ENCODE assay signal across 10 mouse cellular contexts in genomic region chr5:25081545-25081944, GRCm38 (mm10). TPM values are rescaled to one million over a fixed set of nuclear protein-coding genes. Genes with fewer than 3 reads are reported as not detected.
A peak's percentile ranks its signal among the peaks of the same experiment; 100 is the strongest.
DNase-seq lines count a peak whose midpoint lies in the region; ATAC-seq and TF ChIP-seq lines count a peak whose summit lies in the region.
"Had no signal": no experiment of that assay in that cellular context is flagged by ENCODE, and none has a peak within 500 bp of the region (broad histone marks: within the 10 kb centered on the region; RNA-seq: fewer than 3 reads in every experiment).

No protein-coding gene starts in this region.

- ATAC-seq in stomach, postnatal 0 days (ENCODE audit: low FRiP score, low TSS enrichment): peak; percentile 66
- no peak for ATAC-seq in midbrain, embryonic 15.5 days (replicated peaks)

- no peak for TF ChIP-seq CTCF in stomach, postnatal 0 days (IDR thresholded peaks at IDR 0.05; ENCODE audit: low read depth)

- H3K4me3 ChIP-seq in megakaryocyte, embryonic 14.5 days (replicated peaks): peak overlapping the region; percentile 87
- H3K4me3 ChIP-seq in stomach, postnatal 0 days (ENCODE audit: low read depth, low read length): no peak overlapping the region
- H3K4me3 ChIP-seq in midbrain, embryonic 15.5 days: no peak overlapping the region
- H3K4me3 ChIP-seq: heart, embryonic 13.5 days had no signal

- DNase-seq in left cerebral cortex, adult 18-20 months (ENCODE audit: low spot score in 2 of 2): peak; percentile 70 to 87
- no peak for DNase-seq in left cerebral cortex, adult 11 months (ENCODE audit: low spot score)
- peak; percentile 57 to 82 for DNase-seq in frontal cortex, adult 2 months (ENCODE audit: extremely low spot score in 1 of 2, low spot score in 1 of 2)
- DNase-seq in stomach, postnatal 0 days (ENCODE audit: low spot score): peak; percentile 55
- no peak for DNase-seq in cerebellum, postnatal 10 days
- no peak for DNase-seq in cerebellum, adult 18-20 months

- H3K4me2 ChIP-seq in stomach, postnatal 0 days (replicated peaks; ENCODE audit: low read depth): no peak overlapping the region
- no peak overlapping the region for H3K4me2 ChIP-seq in midbrain, embryonic 15.5 days
- H3K4me2 ChIP-seq: heart, embryonic 13.5 days had no signal

- H3K27me3 ChIP-seq in megakaryocyte, embryonic 14.5 days (replicated peaks): peaks cover 40% of the 10 kb centered on the region
- no peaks in the 10 kb centered on the region for H3K27me3 ChIP-seq in stomach, postnatal 0 days (ENCODE audit: control insufficient read depth, insufficient read depth, low read length)
- H3K27me3 ChIP-seq in midbrain, embryonic 15.5 days (replicated peaks): no peaks in the 10 kb centered on the region

- WGBS in stomach, postnatal 0 days: 71% methylated on average over 16 of the region's 16 CpGs
- WGBS in midbrain, embryonic 15.5 days: 78% methylated on average over 16 of the region's 16 CpGs

- no peaks in the 10 kb centered on the region for H3K36me3 ChIP-seq in megakaryocyte, embryonic 14.5 days (replicated peaks; ENCODE audit: low read length)
- no peaks in the 10 kb centered on the region for H3K36me3 ChIP-seq in stomach, postnatal 0 days (ENCODE audit: control insufficient read depth, insufficient read depth, low read length)
- no peaks in the 10 kb centered on the region for H3K36me3 ChIP-seq in midbrain, embryonic 15.5 days (replicated peaks)
- H3K36me3 ChIP-seq: heart, embryonic 13.5 days had no signal

- H3K9me3 ChIP-seq in megakaryocyte, embryonic 14.5 days: no peaks in the 10 kb centered on the region
- H3K9me3 ChIP-seq in stomach, postnatal 0 days (ENCODE audit: control insufficient read depth, low read length): no peaks in the 10 kb centered on the region
- H3K9me3 ChIP-seq in midbrain, embryonic 15.5 days: no peaks in the 10 kb centered on the region
- H3K9me3 ChIP-seq: heart, embryonic 13.5 days had no signal

- H3K9ac ChIP-seq in stomach, postnatal 0 days (ENCODE audit: low read length): no peak overlapping the region
- H3K9ac ChIP-seq in midbrain, embryonic 15.5 days: no peak overlapping the region
- H3K9ac ChIP-seq: heart, embryonic 13.5 days; liver, embryonic 14.5 days had no signal

- H3K27ac ChIP-seq in stomach, postnatal 0 days (replicated peaks): peak overlapping the region; percentile 45; the same call in 1 of the 2 replicates
- no peak overlapping the region for H3K27ac ChIP-seq in midbrain, embryonic 15.5 days
- H3K27ac ChIP-seq: heart, embryonic 13.5 days; liver, embryonic 14.5 days had no signal

- peaks cover 33% of the 10 kb centered on the region for H3K4me1 ChIP-seq in megakaryocyte, embryonic 14.5 days
- H3K4me1 ChIP-seq in stomach, postnatal 0 days (replicated peaks; ENCODE audit: control insufficient read depth, insufficient read depth): 0 out of 2 replicates have a peak, but pooled peaks cover 2% of the 10 kb centered on the region
- no peaks in the 10 kb centered on the region for H3K4me1 ChIP-seq in midbrain, embryonic 15.5 days

- TF ChIP-seq EP300 in stomach, postnatal 0 days (optimal IDR thresholded peaks at IDR 0.05): no peak

RNA-seq across cellular contexts. Expression of gene Prkag2, which starts 18.9 kb away (rescaled TPM):
- total RNA-seq in left cerebral cortex, adult 18-20 months (2021): 100 to 1,000 TPM; 119 TPM
- polyA plus RNA-seq in frontal cortex, adult 2 months (2012; rRNA removed): 109 and 121 TPM in 2 replicates
- polyA plus RNA-seq in megakaryocyte, embryonic 14.5 days (2012; ENCODE audit: insufficient read depth, low replicate concordance): 1.1 TPM in 1 of 2 replicates, not detected in the other
- 33.4 and 33.9 TPM in 2 replicates for polyA plus RNA-seq in stomach, postnatal 0 days (2015; fragmentation: Nextera tagmentation; extraction: Ambion mirVana)
- 93.7 and 102 TPM in 2 replicates for polyA plus RNA-seq in midbrain, embryonic 15.5 days (2015; fragmentation: Nextera tagmentation; extraction: Ambion mirVana)

Comparison
In these comparisons a context has a peak if more than half of its experiments do, and no peak if none do; other contexts are left out.
1. DNase-seq: peak in left cerebral cortex, adult 18-20 months (2 of 2), frontal cortex, adult 2 months (2 of 2) and stomach, postnatal 0 days (single experiment); none in left cerebral cortex, adult 11 months (single experiment), cerebellum, postnatal 10 days (0 of 2) and cerebellum, adult 18-20 months (0 of 2).
2. RNA of gene Prkag2, which starts 18.9 kb away (polyA plus RNA-seq): 109 to 121 TPM in frontal cortex, adult 2 months, 93.7 to 102 TPM in midbrain, embryonic 15.5 days and 33.4 to 33.9 TPM in stomach, postnatal 0 days; 1.1 TPM in megakaryocyte, embryonic 14.5 days; every median in the first group is over 10 times any median in the second.